Mouse (Mus musculus): ENCODE results near the gene St6galnac6.

St6galnac6 gene

DNA sequence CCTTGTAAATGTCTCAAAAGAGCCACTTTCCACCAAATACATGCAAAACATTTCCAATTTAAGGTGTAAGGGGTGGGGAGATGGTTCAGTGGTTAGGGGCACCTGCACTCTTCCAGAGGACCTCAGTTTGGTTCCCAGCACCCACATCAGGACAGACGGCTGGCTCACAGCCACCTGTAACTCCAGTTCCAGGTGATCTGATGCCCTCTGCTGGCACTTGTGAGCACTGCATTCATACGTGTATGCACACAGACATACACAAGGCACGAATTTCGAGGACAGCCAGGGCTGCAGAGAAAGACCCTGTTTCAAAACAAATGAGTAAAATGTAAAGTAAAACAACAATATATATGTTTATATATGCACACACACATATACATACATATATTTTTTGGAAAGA, 18.1 kb downstream of the St6galnac6 start:
- DNase-seq (ENCODE audit: low read depth) = peak; percentile 45

DNA sequence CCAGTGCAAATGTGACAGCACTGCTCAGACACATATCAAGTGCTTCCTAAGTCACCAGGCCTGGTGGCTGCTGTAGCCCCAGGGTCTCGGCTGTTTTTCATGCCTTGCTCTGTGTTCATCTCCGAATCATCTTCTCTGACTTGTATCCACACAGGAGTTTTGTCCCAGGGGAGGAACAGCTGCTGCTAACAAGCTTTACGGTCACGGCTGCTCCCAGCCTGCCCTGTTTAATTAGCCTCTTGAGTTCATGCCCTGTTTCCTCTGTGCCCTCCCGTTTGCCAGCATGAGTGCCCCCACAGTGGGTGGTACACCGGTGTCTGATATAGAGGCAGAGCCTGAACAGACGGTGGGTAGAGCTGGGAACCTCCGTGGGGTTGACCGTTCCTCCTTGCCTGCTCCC, 18.5 kb downstream of the St6galnac6 start:
- DNase-seq (ENCODE audit: low read depth) = no peak

- DNase-seq (ENCODE audit: low read depth) = no peak
Measured at GRCm38 (mm10) chr2:32620682-32621516, 21.4 kb downstream of the St6galnac6 start.

GRCm38 (mm10) chr2:32621517-32621859, 22.0 kb downstream of the St6galnac6 start, which contains the start of gene Ak1:
Gene Ak1 (plus strand): TSS chr2:32621758.
- DNase-seq (ENCODE audit: low read depth) = no peak

DNA sequence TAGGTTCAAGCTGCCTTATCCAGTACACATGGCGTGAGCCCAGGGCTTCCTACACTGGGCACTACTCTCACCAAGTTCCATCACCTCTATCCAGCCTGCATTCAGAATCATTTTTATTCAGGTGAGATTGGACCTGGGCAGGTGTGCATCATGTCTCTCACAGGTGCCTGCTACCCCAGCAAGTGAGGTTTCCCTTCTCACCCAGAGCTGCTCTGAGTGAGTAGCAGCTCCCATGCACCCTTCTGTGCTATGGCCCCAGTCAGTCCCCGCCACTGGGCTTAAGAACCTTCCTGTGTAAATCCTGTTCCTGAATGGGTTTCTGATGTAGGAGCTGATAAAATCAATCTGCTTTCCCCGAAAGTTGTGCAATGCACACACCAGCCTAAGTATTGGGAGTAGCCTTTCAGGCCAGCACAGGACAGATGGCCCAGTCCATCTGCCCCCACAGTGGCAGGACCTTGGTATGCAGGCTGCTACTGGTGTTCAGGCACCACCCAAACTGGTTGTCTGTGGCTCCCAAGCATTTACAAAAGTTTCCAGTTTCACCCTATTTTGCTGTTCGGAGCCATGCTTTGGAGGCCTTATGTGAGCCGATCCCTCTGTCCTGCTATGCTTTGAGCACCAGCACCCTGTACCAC, 24.7 kb downstream of the St6galnac6 start:
- DNase-seq (ENCODE audit: low read depth) = no peak

GRCm38 (mm10) chr2:32625212-32625872, 25.8 kb downstream of the St6galnac6 start:
- DNase-seq (ENCODE audit: low read depth) = no peak

DNA sequence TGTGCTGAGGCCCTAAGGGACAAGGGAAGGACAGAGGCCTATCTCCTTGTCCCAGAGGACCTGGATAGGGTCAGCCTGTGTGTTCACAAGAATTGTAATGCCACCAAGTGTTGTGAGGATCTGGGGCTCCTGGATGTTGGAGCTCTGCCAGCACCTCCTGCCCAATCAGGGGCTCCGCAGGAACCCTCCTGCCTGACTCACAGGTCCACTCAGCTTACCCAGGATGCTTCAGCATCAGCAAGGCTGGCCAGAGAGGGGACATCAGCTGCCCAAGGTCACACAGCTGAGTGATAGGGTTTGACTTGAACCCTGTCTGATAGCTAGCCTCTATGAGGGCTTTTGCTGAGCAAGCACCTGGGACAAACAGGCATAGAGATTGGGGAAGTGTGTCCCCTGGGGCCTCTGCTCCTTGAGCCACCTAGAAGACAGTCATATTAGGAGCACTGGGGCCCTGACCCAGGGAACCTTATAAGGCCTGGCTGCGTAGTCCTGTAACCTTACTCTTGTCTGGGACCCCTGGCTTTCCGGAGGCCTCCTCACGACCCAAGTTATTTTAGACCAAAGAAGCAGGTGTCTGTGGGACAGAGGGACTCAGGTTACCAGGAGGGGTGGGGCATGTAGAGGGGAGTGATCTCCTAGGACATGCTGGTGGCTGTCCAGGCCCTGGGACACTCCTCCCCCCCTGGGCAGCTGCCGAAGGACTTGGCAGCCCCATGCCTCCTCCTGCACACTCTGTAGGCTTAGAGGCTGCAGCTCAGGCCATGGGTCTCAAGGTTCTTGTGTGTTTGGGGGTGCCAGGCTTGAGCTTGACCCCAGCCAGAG, 26.6 kb downstream of the St6galnac6 start:
- DNase-seq (ENCODE audit: low read depth) = no peak

DNA sequence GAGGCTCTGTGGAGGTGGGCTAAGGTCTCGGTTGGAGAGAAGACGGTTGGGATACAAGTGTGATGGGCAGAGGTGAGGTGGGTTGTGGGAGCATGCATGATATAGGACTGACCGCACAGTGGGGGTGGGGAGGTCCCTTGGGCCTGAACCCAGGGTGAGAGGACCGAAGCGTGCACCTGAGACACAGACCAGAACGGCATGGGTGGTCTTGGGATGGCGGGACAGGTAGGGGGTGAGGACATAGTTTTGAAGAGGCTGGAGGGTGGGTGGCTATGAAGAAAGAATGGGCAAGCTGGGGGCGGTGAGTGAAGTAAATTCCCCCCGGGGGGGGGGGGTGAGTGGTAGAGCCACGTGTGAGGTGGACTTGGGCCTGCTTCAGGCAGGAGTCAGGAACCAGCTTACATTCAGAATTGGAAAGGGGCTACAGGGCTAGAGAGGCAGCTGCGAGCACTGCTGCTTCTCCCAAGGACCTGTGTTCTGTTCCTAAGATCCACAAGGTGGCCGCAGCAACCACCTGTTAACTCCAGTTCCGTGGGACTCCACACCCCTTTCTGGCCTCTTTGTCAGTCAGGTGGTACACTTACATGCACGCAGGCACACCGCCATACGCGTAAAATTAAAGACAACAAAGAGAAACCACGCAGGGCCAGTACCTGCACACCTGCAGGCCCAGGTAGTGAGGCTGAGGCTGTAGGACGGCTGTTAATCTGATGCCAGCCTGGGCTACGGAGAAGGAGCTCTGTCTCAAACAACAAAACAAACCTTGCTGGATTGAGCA, 27.9 kb downstream of the St6galnac6 start:
- no peak for DNase-seq (ENCODE audit: low read depth)

- no peak for DNase-seq (ENCODE audit: low read depth)
Measured at GRCm38 (mm10) chr2:32628044-32628550, 28.6 kb downstream of the St6galnac6 start.

DNA sequence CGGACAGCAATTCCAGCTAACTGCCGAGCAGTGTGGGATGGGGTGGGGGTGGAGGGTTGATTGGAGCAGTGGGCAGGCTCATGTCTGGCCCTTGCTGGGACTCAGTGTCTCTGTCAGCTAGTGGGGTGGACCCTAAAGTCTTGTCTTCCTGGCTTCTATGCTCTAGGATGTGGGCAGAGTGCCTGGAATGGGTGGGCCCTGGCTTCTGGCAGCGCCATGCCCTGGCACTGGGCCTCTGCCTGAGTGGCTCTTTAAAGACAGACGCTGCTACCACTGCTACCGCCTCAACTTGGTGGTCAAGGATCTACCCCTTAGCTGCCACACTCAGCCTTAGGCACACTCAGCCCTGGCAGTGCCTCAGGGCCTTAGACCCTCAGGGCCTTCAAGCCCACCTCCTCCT, 29.2 kb downstream of the St6galnac6 start:
- no peak for DNase-seq (ENCODE audit: low read depth)

DNA sequence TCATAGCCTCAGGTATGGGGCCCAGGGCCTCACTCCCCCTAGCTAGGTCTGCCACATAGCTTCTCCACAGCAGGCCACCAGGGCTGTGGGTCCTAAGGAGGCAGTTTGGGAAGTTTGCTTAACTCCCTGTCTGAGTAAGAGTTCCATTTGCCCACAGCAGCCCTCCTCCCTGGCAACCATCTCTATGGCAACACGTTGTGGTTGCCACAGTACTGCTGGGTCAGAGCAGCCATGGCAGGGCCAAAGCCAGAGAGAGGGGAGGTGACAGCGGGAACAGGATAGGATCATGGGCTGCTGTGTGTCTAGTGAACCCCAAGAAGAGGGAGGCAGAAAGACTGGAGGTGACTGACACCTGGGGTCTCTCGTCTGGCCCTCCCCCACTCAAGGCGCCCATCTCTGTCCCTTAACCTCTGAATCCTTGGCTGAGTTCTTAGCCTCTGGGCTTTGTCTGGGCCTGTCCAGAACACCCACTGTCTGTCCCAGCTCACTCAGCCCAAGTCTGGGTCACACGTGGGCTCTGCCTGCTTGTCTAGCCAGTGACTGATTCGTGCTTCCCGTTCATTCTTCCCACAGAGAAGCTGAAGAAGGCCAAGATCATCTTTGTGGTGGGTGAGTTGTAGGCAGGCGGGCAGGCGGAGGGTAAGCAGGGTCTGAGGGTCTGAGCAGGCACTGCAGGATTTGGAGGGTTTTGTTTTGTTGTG, 29.9 kb downstream of the St6galnac6 start:
- no peak for DNase-seq (ENCODE audit: low read depth)

DNA sequence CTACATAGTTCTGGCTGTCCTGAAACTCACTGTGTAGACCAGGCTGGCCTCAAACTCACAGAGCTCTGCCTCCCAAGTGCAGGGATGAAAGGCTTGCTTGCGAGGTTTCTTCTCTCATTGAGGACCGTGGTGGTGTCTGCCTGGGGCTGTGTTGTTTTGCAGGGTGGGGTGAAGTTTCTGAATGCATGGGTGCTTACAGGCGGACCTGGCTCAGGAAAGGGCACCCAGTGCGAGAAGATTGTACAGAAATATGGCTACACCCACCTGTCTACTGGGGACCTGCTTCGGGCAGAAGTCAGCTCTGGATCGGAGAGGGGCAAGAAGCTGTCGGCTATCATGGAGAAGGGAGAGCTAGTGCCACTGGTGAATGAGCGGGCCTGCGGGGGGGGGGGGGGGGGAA, 30.5 kb downstream of the St6galnac6 start:
- DNase-seq (ENCODE audit: low read depth) = no peak

DNA sequence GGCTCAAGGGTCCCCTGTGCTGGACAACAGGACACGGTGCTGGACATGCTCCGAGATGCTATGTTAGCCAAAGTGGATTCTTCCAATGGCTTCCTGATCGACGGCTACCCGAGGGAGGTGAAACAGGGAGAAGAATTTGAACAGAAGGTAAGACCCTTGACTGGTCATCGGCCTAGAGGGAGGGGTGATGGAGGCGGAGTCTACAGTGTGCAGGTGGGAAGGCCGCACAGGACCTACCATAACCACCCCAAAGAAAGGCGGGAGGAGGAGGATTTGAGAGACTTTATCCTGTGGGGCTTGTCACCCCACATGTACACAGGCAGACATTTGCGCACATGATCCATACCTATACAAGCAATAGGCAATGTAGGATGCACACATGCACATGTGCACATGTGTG, 31.5 kb downstream of the St6galnac6 start:
- no peak for DNase-seq (ENCODE audit: low read depth)

DNA sequence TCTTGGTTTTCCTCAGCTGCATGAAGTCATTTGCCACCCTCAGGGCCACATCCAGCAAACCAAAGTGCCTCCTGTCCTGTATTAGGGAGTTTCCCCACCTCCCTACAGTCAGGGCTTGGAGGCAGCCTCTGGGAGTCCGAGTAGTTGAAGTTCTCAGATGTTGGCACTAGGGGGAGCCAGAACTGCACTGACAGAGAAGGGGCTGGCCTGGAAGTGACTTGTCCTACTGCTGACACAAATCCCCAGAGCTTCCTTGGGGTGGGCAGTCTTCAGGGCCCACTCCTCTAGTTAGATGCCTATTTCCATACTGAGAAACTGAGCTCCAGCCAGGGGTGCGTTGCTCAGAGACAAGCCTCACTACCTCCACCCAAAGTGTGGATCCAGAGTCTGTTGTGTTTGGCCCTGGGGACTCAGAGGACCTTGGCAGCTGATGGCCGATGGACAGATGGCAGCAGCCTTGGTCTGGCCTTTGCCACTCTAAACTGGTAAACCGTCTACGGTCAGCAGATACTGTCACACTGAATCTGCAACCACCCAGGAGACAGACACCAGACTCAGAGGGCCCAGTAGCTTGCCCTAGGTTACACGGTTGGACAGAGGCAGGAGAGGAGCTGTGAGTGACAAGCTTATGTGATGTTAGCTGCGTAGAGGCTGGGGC, 32.4 kb downstream of the St6galnac6 start:
- peak; percentile 89 for DNase-seq (ENCODE audit: low read depth)

DNA sequence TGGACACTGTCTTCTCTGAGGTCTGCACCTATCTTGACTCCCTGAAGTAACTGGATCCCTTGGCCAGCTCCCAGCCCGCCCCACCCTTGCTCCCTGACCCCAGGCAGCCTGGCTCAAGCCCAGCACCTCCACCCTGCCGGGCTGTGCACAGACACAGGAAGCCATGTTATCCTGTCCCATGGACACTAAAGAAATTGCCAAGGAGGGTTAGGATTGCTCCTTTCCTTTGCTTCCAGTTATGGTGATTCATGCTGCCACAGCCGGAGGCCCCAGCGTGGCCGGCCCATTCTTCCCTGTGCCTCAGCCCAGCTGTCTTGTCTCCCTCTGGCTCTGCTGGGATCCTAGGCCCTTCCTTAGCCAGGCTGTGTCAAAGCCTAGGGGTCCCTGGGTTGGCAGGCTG, 34.2 kb downstream of the St6galnac6 start:
- DNase-seq (ENCODE audit: low read depth) = no peak

DNA sequence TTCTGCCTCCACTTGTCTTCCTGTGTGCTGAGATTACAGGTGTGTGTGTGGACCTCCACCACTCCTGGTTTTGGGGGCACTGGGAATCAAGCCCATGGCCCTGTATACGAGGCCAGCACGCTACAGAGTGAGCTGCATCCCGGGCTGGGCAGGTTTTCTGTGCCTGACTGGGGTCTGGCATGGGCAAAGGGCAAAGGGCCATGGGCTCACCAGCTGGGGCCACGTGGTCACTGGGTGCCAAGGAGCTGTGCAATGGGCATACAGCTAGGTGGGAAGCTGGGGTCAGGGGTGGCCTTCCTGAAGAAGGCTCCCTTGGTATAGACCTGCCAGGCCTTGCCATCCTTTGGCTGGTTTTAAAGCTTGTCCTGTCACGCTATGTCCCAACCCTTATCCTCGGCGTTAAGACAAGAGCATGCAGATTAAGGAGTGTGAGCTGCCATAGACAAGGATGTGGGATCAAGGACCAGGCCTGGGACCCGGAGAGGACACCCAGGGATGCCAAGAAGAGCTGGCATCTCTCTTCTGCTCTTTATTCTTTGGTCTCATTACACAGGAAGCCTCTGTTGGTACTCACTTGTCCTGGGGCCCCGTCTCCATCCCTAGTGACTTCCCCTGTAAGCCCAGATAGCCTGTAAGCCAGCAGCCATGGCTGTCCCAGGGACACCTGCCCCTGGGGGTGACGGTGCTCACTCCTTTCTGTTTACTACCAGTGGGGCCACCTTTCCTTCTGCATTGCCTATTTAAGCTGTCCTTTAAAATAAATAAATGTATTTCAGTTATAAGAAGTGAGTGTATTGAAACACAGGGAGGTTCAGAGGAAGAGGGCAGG, 35.0 kb downstream of the St6galnac6 start:
- DNase-seq (ENCODE audit: low read depth) = no peak

- no peak for DNase-seq (ENCODE audit: low read depth)
Measured at GRCm38 (mm10) chr2:32636617-32637016, 37.1 kb downstream of the St6galnac6 start.

GRCm38 (mm10) chr2:32637778-32638281, 38.3 kb downstream of the St6galnac6 start:
- peak; percentile 18 for DNase-seq (ENCODE audit: low read depth)

DNA sequence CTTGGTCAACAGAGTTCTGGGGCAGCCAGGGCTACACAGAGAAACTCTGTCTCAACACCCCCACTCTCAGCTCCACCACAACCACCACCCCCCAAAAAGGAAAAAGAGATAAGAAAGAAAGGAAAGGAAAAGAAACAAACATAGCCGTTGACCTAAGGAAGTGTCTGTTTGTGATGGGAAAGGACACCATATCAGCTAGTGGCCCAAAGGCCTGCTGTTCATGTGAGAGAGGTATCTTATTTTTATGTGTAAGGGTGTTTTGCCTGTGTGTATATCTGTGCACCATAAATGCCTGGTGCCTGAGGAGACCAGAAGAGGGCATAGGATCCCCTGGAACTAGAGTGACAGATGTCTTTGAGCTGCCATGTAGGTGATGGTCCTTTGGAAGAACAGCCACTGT, 40.1 kb downstream of the St6galnac6 start:
- no peak for DNase-seq (ENCODE audit: low read depth)

All from induced T-regulatory cell, adult 2 months (primary cell).